Mouse (Mus musculus) intestine, embryonic 16.5 days (tissue): ENCODE data around the gene Actl11. TPM values are rescaled to one million over a fixed set of nuclear protein-coding genes. Genes with fewer than 3 reads are reported as not detected.

ENCODE experiments used
- polyA plus RNA-seq: library from polyadenylated mRNA; unstranded; fragments of >200 nt; fragmentation: Nextera tagmentation; extraction: Ambion mirVana; gene quantifications from 2 replicates; pipeline ENCODE4 v1.2.1, GENCODE M21; 2015

Actl11 gene
- polyA plus RNA-seq, 1 experiment from 2014 or later, result not detected

Other genes with a start within 250 kb of the Actl11 start
- gene Gnat1, start 248.8 kb upstream of the Actl11 start, polyA plus RNA-seq, result 0.98 and 1.6 TPM in 2 replicates
- 5.7 and 8.3 TPM in 2 replicates for gene Sema3f, start 218.0 kb upstream of the Actl11 start, polyA plus RNA-seq
- gene Rbm5, start 157.5 kb upstream of the Actl11 start, polyA plus RNA-seq, result 127 and 145 TPM in 2 replicates
- gene Rbm6, start 55.2 kb upstream of the Actl11 start, polyA plus RNA-seq, result 48.6 and 55.4 TPM in 2 replicates
- 22.5 and 23.8 TPM in 2 replicates for gene Mon1a, start 40.3 kb upstream of the Actl11 start, polyA plus RNA-seq
- gene Mst1r, start 21.6 kb upstream of the Actl11 start, polyA plus RNA-seq, result 13.3 and 16.9 TPM in 2 replicates
- 1.3 and 1.7 TPM in 2 replicates for gene Camkv, start 7.2 kb downstream of the Actl11 start, polyA plus RNA-seq
- 12.4 and 17.0 TPM in 2 replicates for gene Traip, start 21.7 kb downstream of the Actl11 start, polyA plus RNA-seq
- gene Uba7, start 47.0 kb downstream of the Actl11 start, polyA plus RNA-seq, result 32.8 and 35.5 TPM in 2 replicates
- 4.5 and 5.0 TPM in 2 replicates for gene Gm20661, start 54.6 kb downstream of the Actl11 start, polyA plus RNA-seq
- 34.0 and 35.8 TPM in 2 replicates for gene Inka1, start 57.4 kb downstream of the Actl11 start, polyA plus RNA-seq
- 9.0 and 9.6 TPM in 2 replicates for gene Cdhr4, start 64.0 kb downstream of the Actl11 start, polyA plus RNA-seq
- gene Gm20662, start 67.9 kb downstream of the Actl11 start, polyA plus RNA-seq, result 0.07 and 0.54 TPM in 2 replicates
- 37.1 and 40.5 TPM in 2 replicates for gene Ip6k1, start 74.0 kb downstream of the Actl11 start, polyA plus RNA-seq
- 105 and 115 TPM in 2 replicates for gene Gmppb, start 120.8 kb downstream of the Actl11 start, polyA plus RNA-seq
- gene Amigo3, start 124.7 kb downstream of the Actl11 start, polyA plus RNA-seq, result 3.2 and 4.2 TPM in 2 replicates
- gene Mst1, start 152.0 kb downstream of the Actl11 start, polyA plus RNA-seq, result 1.8 and 2.0 TPM in 2 replicates
- 20.3 and 22.3 TPM in 2 replicates for gene Rnf123, start 154.9 kb downstream of the Actl11 start, polyA plus RNA-seq
- 105 and 109 TPM in 2 replicates for gene Apeh, start 166.1 kb downstream of the Actl11 start, polyA plus RNA-seq